Mouse (Mus musculus): Measurements from ENCODE around the gene Podn. TPM values are rescaled to one million over a fixed set of nuclear protein-coding genes. Genes with fewer than 3 reads are reported as not detected.

The Podn gene
- polyA plus RNA-seq, 1 experiment from 2014 or later: 6.5 TPM

DNA sequence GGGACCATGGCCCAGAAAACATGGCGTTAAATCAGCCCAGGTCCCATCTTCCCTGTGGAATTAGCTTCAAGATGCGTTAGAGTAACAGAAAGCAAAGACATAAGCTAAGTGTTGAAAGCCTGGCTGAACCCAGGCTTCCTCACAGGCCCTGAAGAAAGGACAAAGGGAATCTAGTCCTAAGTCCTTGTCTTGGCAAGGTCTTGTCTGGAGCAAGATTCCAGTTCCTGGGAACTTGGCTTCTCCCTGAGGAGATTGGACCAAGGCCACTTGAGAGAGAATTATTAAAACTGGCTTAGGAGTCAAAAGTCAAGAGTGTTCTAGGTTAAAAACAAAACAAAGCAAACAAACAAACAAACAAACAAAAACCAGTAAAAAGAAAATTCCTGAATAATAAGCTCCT is 32.1 kb upstream of the Podn start:
- no peak for ATAC-seq
- H3K36me3 ChIP-seq (ENCODE audit: control insufficient read depth, insufficient read depth): no peaks in the 10 kb centered on the region
- no peak for TF ChIP-seq CTCF (IDR thresholded peaks at IDR 0.05; ENCODE audit: low read depth)

DNA sequence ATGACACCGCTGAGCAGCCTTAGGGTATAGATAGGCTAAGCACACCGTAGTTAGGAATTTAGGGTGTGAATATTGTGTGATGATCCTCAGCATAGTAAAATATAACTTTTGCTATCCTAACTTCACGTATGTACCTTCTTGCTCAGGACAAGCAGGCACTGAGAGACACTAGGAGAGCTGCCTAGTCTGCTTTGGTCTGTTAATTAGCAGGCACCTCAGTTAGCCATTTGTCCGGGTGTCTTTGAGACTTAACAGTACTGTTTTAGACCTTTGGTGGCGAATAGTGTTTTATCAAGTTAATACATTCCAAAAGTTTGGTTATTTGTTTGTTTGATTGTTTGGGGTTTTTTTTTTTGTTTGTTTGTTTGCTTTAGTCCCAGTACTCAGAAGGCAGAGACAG is 31.3 kb upstream of the Podn start:
- Histone ChIP-seq H3K4me1 (replicated peaks; ENCODE audit: control insufficient read depth, insufficient read depth, low read length) (no peaks in the 10 kb centered on the region), H3K27me3 (replicated peaks; ENCODE audit: control insufficient read depth, insufficient read depth, low read length) (no peaks in the 10 kb centered on the region), H3K9ac (ENCODE audit: low read depth, low read length) (no peak overlapping the region), H3K27ac (ENCODE audit: low read depth, low read length) (no peak overlapping the region), H3K9me3 (ENCODE audit: control insufficient read depth) (no peaks in the 10 kb centered on the region), H3K36me3 (ENCODE audit: control insufficient read depth, insufficient read depth) (no peaks in the 10 kb centered on the region), H3K4me3 (ENCODE audit: low read depth, low read length) (no peak overlapping the region), H3K4me2 (replicated peaks; ENCODE audit: low read depth) (no peak overlapping the region)
- TF ChIP-seq CTCF (IDR thresholded peaks at IDR 0.05; ENCODE audit: low read depth): no peak
- ATAC-seq: no peak
- 88% methylated on average over 5 of the region's 5 CpGs for WGBS

More for the DNA sequence above, 32.1 kb upstream of the Podn start:
- no peak overlapping the region for H3K4me3 ChIP-seq (ENCODE audit: low read depth, low read length)
- no peak overlapping the region for H3K4me2 ChIP-seq (replicated peaks; ENCODE audit: low read depth)
- H3K9ac ChIP-seq (ENCODE audit: low read depth, low read length): no peak overlapping the region
- WGBS: 95% methylated on average over 2 of the region's 2 CpGs
- H3K27ac ChIP-seq (ENCODE audit: low read depth, low read length): no peak overlapping the region
- H3K9me3 ChIP-seq (ENCODE audit: control insufficient read depth): no peaks in the 10 kb centered on the region
- H3K27me3 ChIP-seq (replicated peaks; ENCODE audit: control insufficient read depth, insufficient read depth, low read length): no peaks in the 10 kb centered on the region
- no peaks in the 10 kb centered on the region for H3K4me1 ChIP-seq (replicated peaks; ENCODE audit: control insufficient read depth, insufficient read depth, low read length)

DNA sequence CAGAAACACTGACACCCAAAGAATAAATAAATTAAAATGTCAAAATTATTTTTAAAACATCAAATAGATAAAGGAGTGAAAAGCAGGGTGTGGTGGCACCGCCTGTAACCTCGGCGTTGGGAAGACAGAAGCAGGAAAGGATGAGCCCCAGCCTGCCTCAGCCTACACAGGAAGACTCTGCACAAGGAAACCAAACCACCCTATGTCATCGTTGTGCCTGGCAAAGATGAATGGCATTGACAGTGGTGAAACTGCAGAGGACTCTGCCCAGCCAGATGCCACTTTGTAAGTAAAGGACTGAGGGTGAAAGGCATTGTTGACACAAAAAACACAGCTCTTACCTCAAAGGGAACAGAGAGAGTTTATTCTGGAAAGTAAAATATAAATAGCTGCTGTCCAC is 30.0 kb upstream of the Podn start:
- WGBS: 73% methylated on average over 4 of the region's 4 CpGs
- H3K27me3 ChIP-seq (replicated peaks; ENCODE audit: control insufficient read depth, insufficient read depth, low read length): no peaks in the 10 kb centered on the region
- no peak overlapping the region for H3K27ac ChIP-seq (ENCODE audit: low read depth, low read length)
- no peak overlapping the region for H3K4me3 ChIP-seq (ENCODE audit: low read depth, low read length)
- no peak for ATAC-seq
- no peak for TF ChIP-seq CTCF (IDR thresholded peaks at IDR 0.05; ENCODE audit: low read depth)
- H3K9ac ChIP-seq (ENCODE audit: low read depth, low read length): no peak overlapping the region
- no peaks in the 10 kb centered on the region for H3K4me1 ChIP-seq (replicated peaks; ENCODE audit: control insufficient read depth, insufficient read depth, low read length)
- H3K4me2 ChIP-seq (replicated peaks; ENCODE audit: low read depth): no peak overlapping the region
- H3K9me3 ChIP-seq (ENCODE audit: control insufficient read depth): no peaks in the 10 kb centered on the region
- no peaks in the 10 kb centered on the region for H3K36me3 ChIP-seq (ENCODE audit: control insufficient read depth, insufficient read depth)

DNA sequence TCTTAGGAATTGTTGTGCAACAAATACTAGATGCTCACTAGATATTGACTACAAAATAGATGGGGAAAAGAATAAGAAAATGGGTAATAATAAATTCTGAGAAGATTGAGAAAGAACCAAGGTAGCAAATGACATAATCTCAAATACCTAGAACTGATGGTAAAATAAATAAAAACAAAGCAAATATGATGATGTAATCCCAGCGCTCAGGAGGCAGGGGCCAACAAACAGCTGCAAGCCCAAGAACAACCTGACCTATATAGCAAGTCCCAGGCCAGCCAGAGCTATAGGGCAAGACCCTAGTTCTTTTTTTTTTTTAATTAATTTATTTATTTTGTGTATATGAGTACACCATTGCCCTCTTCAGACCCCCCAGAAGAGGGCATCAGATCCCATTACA is 27.9 kb upstream of the Podn start:
- ATAC-seq: no peak

DNA sequence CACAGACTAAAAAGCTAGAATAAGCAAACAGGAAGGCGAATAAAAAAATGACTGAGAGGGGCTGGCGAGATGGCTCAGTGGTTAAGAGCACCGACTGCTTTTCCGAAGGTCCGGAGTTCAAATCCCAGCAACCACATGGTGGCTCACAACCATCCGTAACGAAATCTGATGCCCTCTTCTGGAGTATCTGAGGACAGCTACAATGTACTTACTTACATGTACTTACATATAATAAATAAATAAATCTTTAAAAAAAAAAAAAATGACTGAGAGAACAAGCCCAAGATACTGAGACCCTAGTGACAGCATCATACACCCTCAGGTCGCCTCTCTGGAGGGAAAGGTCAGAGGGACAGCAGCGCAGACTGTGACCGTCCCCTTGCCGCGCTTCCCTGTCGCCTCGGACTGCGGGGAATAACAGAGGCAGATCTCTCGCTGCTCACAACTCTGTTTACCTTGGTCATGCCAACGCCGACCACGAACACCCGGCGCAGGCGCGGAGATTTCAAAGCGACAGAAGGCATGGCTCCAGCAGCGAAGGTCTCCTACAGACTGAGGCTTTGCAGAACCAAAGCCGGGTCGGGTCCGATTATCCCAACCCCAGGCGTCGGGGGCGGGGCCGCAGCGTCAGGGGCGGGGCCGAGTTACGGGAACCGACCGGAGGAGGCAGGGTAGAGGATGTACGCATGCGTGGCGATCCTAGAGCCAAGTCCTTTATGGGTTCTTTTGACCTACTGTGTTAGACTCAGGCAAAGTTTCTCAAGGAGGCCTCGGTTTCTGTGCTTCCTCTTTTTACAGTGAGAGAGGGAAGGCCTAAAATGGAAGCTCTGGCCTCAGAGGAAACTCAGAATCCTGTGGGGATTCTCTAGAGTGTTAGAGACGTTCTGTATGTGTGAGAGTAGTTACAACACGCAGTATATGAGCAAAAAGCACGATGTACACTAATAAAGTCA is 22.0 kb upstream of the Podn start:
- WGBS: 12% methylated on average over 43 of the region's 45 CpGs
- TF ChIP-seq CTCF (IDR thresholded peaks at IDR 0.05; ENCODE audit: low read depth): 0 out of 2 replicates have a peak, but pooled peaks have one; percentile 2
- no peaks in the 10 kb centered on the region for H3K36me3 ChIP-seq (ENCODE audit: control insufficient read depth, insufficient read depth)
- peak overlapping the region; percentile 56 for H3K9ac ChIP-seq (ENCODE audit: low read depth, low read length)
- peak overlapping the region; percentile 70 for H3K4me2 ChIP-seq (replicated peaks; ENCODE audit: low read depth)
- peak overlapping the region; percentile 68 for H3K4me3 ChIP-seq (ENCODE audit: low read depth, low read length)
- H3K9me3 ChIP-seq (ENCODE audit: control insufficient read depth): no peaks in the 10 kb centered on the region
- peak overlapping the region; percentile 70 for H3K27ac ChIP-seq (ENCODE audit: low read depth, low read length)
- H3K27me3 ChIP-seq (replicated peaks; ENCODE audit: control insufficient read depth, insufficient read depth, low read length): no peaks in the 10 kb centered on the region
- peak; percentile 85 for ATAC-seq
- no peaks in the 10 kb centered on the region for H3K4me1 ChIP-seq (replicated peaks; ENCODE audit: control insufficient read depth, insufficient read depth, low read length)

More for the DNA sequence above, 27.9 kb upstream of the Podn start:
- Histone ChIP-seq H3K9me3 (ENCODE audit: control insufficient read depth) (no peaks in the 10 kb centered on the region), H3K27me3 (replicated peaks; ENCODE audit: control insufficient read depth, insufficient read depth, low read length) (no peaks in the 10 kb centered on the region), H3K4me1 (replicated peaks; ENCODE audit: control insufficient read depth, insufficient read depth, low read length) (no peaks in the 10 kb centered on the region), H3K4me3 (ENCODE audit: low read depth, low read length) (no peak overlapping the region), H3K27ac (ENCODE audit: low read depth, low read length) (no peak overlapping the region), H3K36me3 (ENCODE audit: control insufficient read depth, insufficient read depth) (no peaks in the 10 kb centered on the region), H3K4me2 (replicated peaks; ENCODE audit: low read depth) (no peak overlapping the region), H3K9ac (ENCODE audit: low read depth, low read length) (no peak overlapping the region)
- WGBS: 100% methylated on average over 1 of the region's 1 CpGs
- TF ChIP-seq CTCF (IDR thresholded peaks at IDR 0.05; ENCODE audit: low read depth): no peak

DNA sequence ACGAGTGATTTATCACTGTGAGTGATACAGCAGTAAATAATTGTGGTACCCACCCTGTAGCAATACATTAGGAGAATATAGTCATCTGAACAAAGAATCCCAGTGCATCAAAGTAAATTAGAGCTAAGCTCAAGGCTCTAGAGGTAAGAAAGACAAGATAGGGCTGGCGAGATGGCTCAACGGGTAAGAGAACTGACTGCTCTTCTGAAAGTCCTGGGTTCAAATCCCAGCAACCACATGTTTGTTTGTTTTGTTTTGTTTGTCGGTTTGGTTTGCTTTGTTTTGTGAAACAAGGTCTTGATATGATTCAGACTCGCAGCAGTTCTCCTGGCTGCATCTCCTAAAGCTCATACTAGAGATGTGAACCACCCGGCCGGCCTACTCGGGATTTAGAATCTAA is 21.2 kb upstream of the Podn start:
- Histone ChIP-seq H3K4me2 (replicated peaks; ENCODE audit: low read depth) (0 out of 2 replicates have a peak overlapping the region, but pooled peaks have one; percentile 70), H3K9ac (ENCODE audit: low read depth, low read length) (no peak overlapping the region), H3K9me3 (ENCODE audit: control insufficient read depth) (no peaks in the 10 kb centered on the region), H3K27me3 (replicated peaks; ENCODE audit: control insufficient read depth, insufficient read depth, low read length) (no peaks in the 10 kb centered on the region), H3K36me3 (ENCODE audit: control insufficient read depth, insufficient read depth) (no peaks in the 10 kb centered on the region), H3K27ac (ENCODE audit: low read depth, low read length) (no peak overlapping the region), H3K4me1 (replicated peaks; ENCODE audit: control insufficient read depth, insufficient read depth, low read length) (no peaks in the 10 kb centered on the region), H3K4me3 (ENCODE audit: low read depth, low read length) (no peak overlapping the region)
- TF ChIP-seq CTCF (IDR thresholded peaks at IDR 0.05; ENCODE audit: low read depth): no peak
- 90% methylated on average over 8 of the region's 8 CpGs for WGBS
- no peak for ATAC-seq

Measured in intestine, postnatal 0 days (tissue).